Mouse (Mus musculus) CD4-positive, CD25-positive, alpha-beta regulatory T cell, adult 9 weeks (primary cell): Measurements from ENCODE around the gene Tvp23b. TPM values are rescaled to one million over a fixed set of nuclear protein-coding genes. Genes with fewer than 3 reads are reported as not detected.

ENCODE experiments used
- polyA plus RNA-seq: library from polyadenylated mRNA; unstranded; fragments of 100-300 nt; shearing (Covaris generic); gene quantifications from one replicate; pipeline ENCODE4 v1.2.1, GENCODE M21; 2017

The Tvp23b gene
- polyA plus RNA-seq = 53.5 TPM

GRCm38 (mm10) chr11:62879220-62880048 lies at the start of gene Tvp23b:
Tvp23b (plus strand) TSS chr11:62879455.

DNA sequence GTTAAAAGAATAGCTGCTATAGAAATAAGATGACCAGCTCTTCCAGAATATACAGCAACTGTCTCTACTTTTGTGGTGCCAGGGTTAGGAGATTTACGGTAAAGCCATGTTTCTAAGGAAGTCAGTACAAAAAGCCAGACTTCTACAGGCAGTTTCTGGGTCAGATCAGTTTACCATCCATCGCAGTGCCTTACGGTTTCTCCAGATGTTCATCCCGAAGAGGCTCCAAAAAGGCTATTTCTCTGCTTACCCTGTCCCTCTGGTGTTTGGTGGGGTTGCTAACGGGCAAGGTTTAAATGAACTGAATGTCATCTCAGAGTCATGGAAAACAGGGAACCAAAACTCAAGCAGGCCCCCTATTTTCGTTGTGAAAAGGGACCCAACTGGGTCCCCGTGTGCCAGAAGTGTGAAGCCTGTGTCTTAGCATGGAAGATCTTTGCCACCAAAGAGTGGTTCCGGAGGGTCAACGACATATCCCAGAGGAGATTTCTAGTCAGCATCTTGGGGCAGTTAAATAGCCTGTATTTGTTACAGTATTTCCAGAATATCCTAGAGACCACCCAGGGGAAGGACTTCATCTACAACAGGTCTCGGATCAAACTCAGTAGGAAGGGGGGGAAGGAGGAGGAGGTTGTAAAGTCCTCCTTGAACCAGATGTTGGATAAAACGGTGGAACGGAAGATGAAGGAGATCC lies 32.1 kb upstream of the Tvp23b start, which contains the start of gene Fbxw10:
Gene Fbxw10 (plus strand): TSS at position 109 of the 694 bp plus-strand sequence.

DNA sequence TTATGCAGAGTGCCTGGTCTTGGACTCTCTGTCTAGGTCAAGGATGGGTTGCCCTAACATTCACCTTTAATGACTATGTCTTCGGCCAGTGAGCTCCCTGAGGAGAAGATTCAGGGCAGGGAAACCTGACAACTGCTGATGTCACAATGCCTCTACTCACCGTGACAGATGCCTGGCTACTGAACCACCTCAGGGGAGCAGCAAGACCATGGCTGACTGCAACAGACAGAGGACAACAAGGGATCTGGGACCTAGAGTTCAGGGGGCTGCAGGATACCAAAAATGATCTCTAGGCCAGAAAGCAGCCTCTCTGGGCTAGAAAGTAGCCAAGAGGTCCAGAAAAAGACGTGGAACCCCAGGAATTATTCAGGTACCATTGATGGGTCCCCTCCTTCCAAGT lies 71.8 kb downstream of the Tvp23b start, which contains the start of gene Cdrt4:
Gene Cdrt4 (plus strand): TSS at position 182 of the 400 bp plus-strand sequence.

Other genes with a start within 250 kb of the Tvp23b start
- gene Lrrc75a, start 230.9 kb upstream of the Tvp23b start, polyA plus RNA-seq = 3.3 TPM
- 47.9 TPM for gene Mmgt2, start 230.8 kb upstream of the Tvp23b start, polyA plus RNA-seq
- 34.8 TPM for gene Zfp287, start 147.6 kb upstream of the Tvp23b start, polyA plus RNA-seq
- gene Gm10428, start 126.4 kb upstream of the Tvp23b start, polyA plus RNA-seq = not detected
- gene Zfp286, start 90.0 kb upstream of the Tvp23b start, polyA plus RNA-seq = 3.1 TPM
- gene Trim16, start 59.2 kb upstream of the Tvp23b start, polyA plus RNA-seq = 3.8 TPM
- gene Fbxw10, start 32.4 kb upstream of the Tvp23b start, polyA plus RNA-seq = 5.2 TPM
- not detected for gene Cdrt4, start 71.7 kb downstream of the Tvp23b start, polyA plus RNA-seq
- not detected for gene Tekt3, start 182.2 kb downstream of the Tvp23b start, polyA plus RNA-seq
- not detected for gene Pmp22, start 249.5 kb downstream of the Tvp23b start, polyA plus RNA-seq